Mouse (Mus musculus): ENCODE measurements at regions not wholly inside any gene's neighbourhood (a gene's known extent, or its start where the extent isn't known, plus 50 kb on each side); places are given as distances from the start of the nearest gene placed in this dataset.

GRCm38 (mm10) chr3:132510240-132510639, 119.4 kb upstream of the Gimd1 start:
- no peaks in the 10 kb centered on the region for H3K27me3 ChIP-seq (replicated peaks; ENCODE audit: control insufficient read depth, insufficient read depth, low read length)
- WGBS, result 56% methylated on average over 1 of the region's 1 CpGs
- no peaks in the 10 kb centered on the region for H3K4me1 ChIP-seq (replicated peaks; ENCODE audit: control insufficient read depth, insufficient read depth, low read length)
- no peak overlapping the region for H3K4me2 ChIP-seq
- H3K36me3 ChIP-seq (ENCODE audit: control insufficient read depth, insufficient read depth, low read length), result no peaks in the 10 kb centered on the region
- no peaks in the 10 kb centered on the region for H3K9me3 ChIP-seq (ENCODE audit: control insufficient read depth, low read length)
- DNase-seq (ENCODE audit: low spot score) (no peak), ATAC-seq (replicated peaks; ENCODE audit: low FRiP score) (no peak)
- H3K4me3 ChIP-seq (ENCODE audit: low read depth, low read length), result no peak overlapping the region
- H3K9ac ChIP-seq (ENCODE audit: low read depth, low read length), result no peak overlapping the region
- H3K27ac ChIP-seq (ENCODE audit: low read depth, low read length), result no peak overlapping the region

- Histone ChIP-seq H3K27ac (ENCODE audit: low read depth, low read length) (no peak overlapping the region), H3K4me2 (no peak overlapping the region), H3K27me3 (replicated peaks; ENCODE audit: control insufficient read depth, insufficient read depth, low read length) (no peaks in the 10 kb centered on the region), H3K9ac (ENCODE audit: low read depth, low read length) (no peak overlapping the region), H3K36me3 (ENCODE audit: control insufficient read depth, insufficient read depth, low read length) (no peaks in the 10 kb centered on the region), H3K9me3 (ENCODE audit: control insufficient read depth, low read length) (no peaks in the 10 kb centered on the region), H3K4me3 (ENCODE audit: low read depth, low read length) (no peak overlapping the region), H3K4me1 (replicated peaks; ENCODE audit: control insufficient read depth, insufficient read depth, low read length) (no peaks in the 10 kb centered on the region)
- DNase-seq (ENCODE audit: low spot score), result no peak
- no peak for ATAC-seq (replicated peaks; ENCODE audit: low FRiP score)
- WGBS, result 81% methylated on average over 8 of the region's 8 CpGs
These were observed 117.0 kb upstream of the Gimd1 start for GRCm38 (mm10) chr3:132512526-132513102.

GRCm38 (mm10) chr3:132533323-132533904, 96.2 kb upstream of the Gimd1 start:
- DNase-seq (ENCODE audit: low spot score) (no peak), ATAC-seq (replicated peaks; ENCODE audit: low FRiP score) (no peak)
- H3K36me3 ChIP-seq (ENCODE audit: control insufficient read depth, insufficient read depth, low read length), result no peaks in the 10 kb centered on the region

GRCm38 (mm10) chr3:132539780-132540658, 89.6 kb upstream of the Gimd1 start:
- Histone ChIP-seq H3K9me3 (ENCODE audit: control insufficient read depth, low read length) (no peaks in the 10 kb centered on the region), H3K4me3 (ENCODE audit: low read depth, low read length) (no peak overlapping the region), H3K4me1 (replicated peaks; ENCODE audit: control insufficient read depth, insufficient read depth, low read length) (no peaks in the 10 kb centered on the region), H3K4me2 (no peak overlapping the region), H3K36me3 (ENCODE audit: control insufficient read depth, insufficient read depth, low read length) (no peaks in the 10 kb centered on the region), H3K27ac (ENCODE audit: low read depth, low read length) (no peak overlapping the region), H3K27me3 (replicated peaks; ENCODE audit: control insufficient read depth, insufficient read depth, low read length) (no peaks in the 10 kb centered on the region), H3K9ac (ENCODE audit: low read depth, low read length) (no peak overlapping the region)
- no peak for DNase-seq (ENCODE audit: low spot score)
- ATAC-seq (replicated peaks; ENCODE audit: low FRiP score), result no peak
- WGBS, result 86% methylated on average over 9 of the region's 9 CpGs

More at GRCm38 (mm10) chr3:132533323-132533904, 96.2 kb upstream of the Gimd1 start:
- H3K4me3 ChIP-seq (ENCODE audit: low read depth, low read length), result no peak overlapping the region
- no peaks in the 10 kb centered on the region for H3K4me1 ChIP-seq (replicated peaks; ENCODE audit: control insufficient read depth, insufficient read depth, low read length)
- no peaks in the 10 kb centered on the region for H3K9me3 ChIP-seq (ENCODE audit: control insufficient read depth, low read length)
- no peak overlapping the region for H3K4me2 ChIP-seq
- WGBS, result 82% methylated on average over 4 of the region's 4 CpGs
- H3K27me3 ChIP-seq (replicated peaks; ENCODE audit: control insufficient read depth, insufficient read depth, low read length), result no peaks in the 10 kb centered on the region
- H3K27ac ChIP-seq (ENCODE audit: low read depth, low read length), result no peak overlapping the region
- H3K9ac ChIP-seq (ENCODE audit: low read depth, low read length), result no peak overlapping the region

- ATAC-seq (replicated peaks; ENCODE audit: low FRiP score) (no peak), DNase-seq (ENCODE audit: low spot score) (no peak)
- no peaks in the 10 kb centered on the region for H3K4me1 ChIP-seq (replicated peaks; ENCODE audit: control insufficient read depth, insufficient read depth, low read length)
- no peaks in the 10 kb centered on the region for H3K9me3 ChIP-seq (ENCODE audit: control insufficient read depth, low read length)
- H3K27ac ChIP-seq (ENCODE audit: low read depth, low read length), result no peak overlapping the region
- WGBS, result 86% methylated on average over 6 of the region's 6 CpGs
- H3K9ac ChIP-seq (ENCODE audit: low read depth, low read length), result no peak overlapping the region
- no peak overlapping the region for H3K4me3 ChIP-seq (ENCODE audit: low read depth, low read length)
- no peaks in the 10 kb centered on the region for H3K27me3 ChIP-seq (replicated peaks; ENCODE audit: control insufficient read depth, insufficient read depth, low read length)
- no peaks in the 10 kb centered on the region for H3K36me3 ChIP-seq (ENCODE audit: control insufficient read depth, insufficient read depth, low read length)
- H3K4me2 ChIP-seq, result no peak overlapping the region
These were observed 78.3 kb upstream of the Gimd1 start for GRCm38 (mm10) chr3:132551238-132551808.

GRCm38 (mm10) chr3:132565755-132566154, 63.9 kb upstream of the Gimd1 start:
- Histone ChIP-seq H3K9me3 (ENCODE audit: control insufficient read depth, low read length) (no peaks in the 10 kb centered on the region), H3K4me3 (ENCODE audit: low read depth, low read length) (no peak overlapping the region), H3K9ac (ENCODE audit: low read depth, low read length) (no peak overlapping the region), H3K27ac (ENCODE audit: low read depth, low read length) (no peak overlapping the region), H3K4me1 (replicated peaks; ENCODE audit: control insufficient read depth, insufficient read depth, low read length) (no peaks in the 10 kb centered on the region), H3K4me2 (no peak overlapping the region), H3K36me3 (ENCODE audit: control insufficient read depth, insufficient read depth, low read length) (no peaks in the 10 kb centered on the region), H3K27me3 (replicated peaks; ENCODE audit: control insufficient read depth, insufficient read depth, low read length) (no peaks in the 10 kb centered on the region)
- WGBS, result 85% methylated on average over 2 of the region's 2 CpGs
- DNase-seq (ENCODE audit: low spot score) (no peak), ATAC-seq (replicated peaks; ENCODE audit: low FRiP score) (no peak)

GRCm38 (mm10) chr3:132566301-132566700, 63.3 kb upstream of the Gimd1 start:
- WGBS, result 56% methylated on average over 7 of the region's 7 CpGs
- DNase-seq (ENCODE audit: low spot score), result no peak

More at GRCm38 (mm10) chr3:132566301-132566700, 63.3 kb upstream of the Gimd1 start:
- Histone ChIP-seq H3K36me3 (ENCODE audit: control insufficient read depth, insufficient read depth, low read length) (no peaks in the 10 kb centered on the region), H3K27me3 (replicated peaks; ENCODE audit: control insufficient read depth, insufficient read depth, low read length) (no peaks in the 10 kb centered on the region), H3K27ac (ENCODE audit: low read depth, low read length) (no peak overlapping the region), H3K9ac (ENCODE audit: low read depth, low read length) (no peak overlapping the region), H3K9me3 (ENCODE audit: control insufficient read depth, low read length) (no peaks in the 10 kb centered on the region), H3K4me2 (no peak overlapping the region), H3K4me1 (replicated peaks; ENCODE audit: control insufficient read depth, insufficient read depth, low read length) (no peaks in the 10 kb centered on the region), H3K4me3 (ENCODE audit: low read depth, low read length) (no peak overlapping the region)
- ATAC-seq (replicated peaks; ENCODE audit: low FRiP score), result no peak

Data from liver, embryonic 11.5 days (tissue).